Comparison of ENCODE assay signal across 8 mouse cellular contexts in the genomic region with DNA sequence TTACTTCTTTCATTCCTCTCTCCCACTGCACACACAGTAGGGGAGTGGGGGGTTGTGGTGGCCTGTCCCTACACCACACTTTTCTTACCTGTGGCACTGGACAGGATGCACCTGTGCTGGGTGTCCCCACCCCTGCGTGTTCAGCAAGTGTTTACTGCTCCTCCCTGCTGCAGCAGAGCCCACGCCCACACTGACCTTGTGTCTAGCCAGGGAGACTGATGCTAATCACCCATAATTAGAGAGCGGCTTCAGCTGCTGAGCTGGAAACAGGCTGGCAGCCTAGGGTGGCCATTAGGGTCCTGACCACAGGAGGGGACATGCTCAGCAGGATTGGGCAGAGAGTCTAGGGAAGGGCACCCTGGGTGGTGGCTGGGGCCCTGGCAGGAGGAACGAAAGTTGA. TPM values are rescaled to one million over a fixed set of nuclear protein-coding genes. Genes with fewer than 3 reads are reported as not detected.
DNase-seq lines count a peak whose midpoint lies in the region; ATAC-seq and TF ChIP-seq lines count a peak whose summit lies in the region.

No protein-coding gene starts in this region.

- no peak for TF ChIP-seq EP300 in heart, postnatal 0 days (IDR thresholded peaks at IDR 0.05; ENCODE audit: low read depth)

- no peaks in the 10 kb centered on the region for H3K9me3 ChIP-seq in G1E (replicated peaks)
- no peaks in the 10 kb centered on the region for H3K9me3 ChIP-seq in heart, postnatal 0 days (replicated peaks; ENCODE audit: control insufficient read depth, low read length)
- H3K9me3 ChIP-seq in liver, embryonic 16.5 days (replicated peaks; ENCODE audit: control insufficient read depth, low read length): no peaks in the 10 kb centered on the region

- H3K27me3 ChIP-seq in kidney, adult 2 months (replicated peaks; ENCODE audit: control insufficient read depth, insufficient read depth, low read length): no peaks in the 10 kb centered on the region
- no peaks in the 10 kb centered on the region for H3K27me3 ChIP-seq in G1E (ENCODE audit: insufficient read depth, low read length)
- no peaks in the 10 kb centered on the region for H3K27me3 ChIP-seq in heart, postnatal 0 days (ENCODE audit: control insufficient read depth, insufficient read depth, low read length)
- H3K27me3 ChIP-seq in liver, embryonic 16.5 days (ENCODE audit: control insufficient read depth, insufficient read depth, low read depth, low read length): no peaks in the 10 kb centered on the region

- H3K36me3 ChIP-seq in kidney, adult 2 months (ENCODE audit: control insufficient read depth, insufficient read depth, low read length): no peaks in the 10 kb centered on the region
- H3K36me3 ChIP-seq in G1E (replicated peaks): peaks cover 57% of the 10 kb centered on the region
- peaks cover 15% of the 10 kb centered on the region; the same call in 1 of the 2 replicates for H3K36me3 ChIP-seq in heart, postnatal 0 days (replicated peaks; ENCODE audit: control insufficient read depth, insufficient read depth, low read length)
- peaks cover 7% of the 10 kb centered on the region for H3K36me3 ChIP-seq in liver, embryonic 16.5 days (ENCODE audit: control insufficient read depth, insufficient read depth)

- no peak overlapping the region for H3K4me2 ChIP-seq in heart, postnatal 0 days (ENCODE audit: low read depth, low read length)
- peak overlapping the region; percentile 94 for H3K4me2 ChIP-seq in liver, embryonic 16.5 days (ENCODE audit: low read depth, low read length)

- peaks cover 41% of the 10 kb centered on the region for H3K4me1 ChIP-seq in kidney, adult 2 months (ENCODE audit: control insufficient read depth, insufficient read depth, low read length)
- H3K4me1 ChIP-seq in G1E (ENCODE audit: insufficient read depth, low read depth, low read length): peaks cover 77% of the 10 kb centered on the region
- H3K4me1 ChIP-seq in heart, postnatal 0 days (ENCODE audit: control insufficient read depth, insufficient read depth): peaks cover 15% of the 10 kb centered on the region
- peaks cover 63% of the 10 kb centered on the region for H3K4me1 ChIP-seq in liver, embryonic 16.5 days (ENCODE audit: control insufficient read depth, low read depth, low read length)

- no peak overlapping the region for H3K9ac ChIP-seq in heart, postnatal 0 days (replicated peaks; ENCODE audit: low read depth, low read length)
- H3K9ac ChIP-seq in liver, embryonic 16.5 days (ENCODE audit: low read depth, low read length): peak overlapping the region; percentile 81

- TF ChIP-seq POLR2A in kidney, adult 2 months (IDR thresholded peaks at IDR 0.05; ENCODE audit: low read depth, low read length): no peak

- DNase-seq in kidney, adult 2 months: peak; percentile 43
- DNase-seq in kidney, adult 18-20 months: no peak
- DNase-seq in G1E (ENCODE audit: low spot score) (no peak), adipocyte (ENCODE audit: low spot score) (no peak)
- DNase-seq in heart, postnatal 0 days (ENCODE audit: low spot score): no peak
- no peak for DNase-seq in right cerebral cortex, postnatal 10 days (ENCODE audit: low spot score in 2 of 2)
- DNase-seq in adrenal gland, postnatal 14 days: no peak

- no peak for TF ChIP-seq CTCF in kidney, adult 2 months (conservative IDR thresholded peaks at IDR 0.05; ENCODE audit: insufficient read depth, insufficient read length, low read depth, low read length)
- TF ChIP-seq CTCF in G1E (IDR thresholded peaks at IDR 0.05; ENCODE audit: low read depth, low read length): no peak
- no peak for TF ChIP-seq CTCF in heart, postnatal 0 days (IDR thresholded peaks at IDR 0.05; ENCODE audit: low read depth)

- 36% methylated on average over 4 of the region's 4 CpGs for WGBS in kidney, adult 2 months
- 75% methylated on average over 4 of the region's 4 CpGs for WGBS in heart, postnatal 0 days
- WGBS in liver, embryonic 16.5 days (ENCODE audit: insufficient replicate concordance): 20% methylated on average over 4 of the region's 4 CpGs

- no peak for ATAC-seq in G1E (ENCODE audit: extremely low read depth, insufficient number of reproducible peaks, low FRiP score, poor library complexity, severe bottlenecking)
- ATAC-seq in heart, postnatal 0 days (ENCODE audit: insufficient read depth, low read depth): no peak
- no peak for ATAC-seq in liver, embryonic 16.5 days (ENCODE audit: low read depth)

- H3K4me3 ChIP-seq in kidney, adult 2 months (ENCODE audit: insufficient read depth, low read depth, low read length): no peak overlapping the region
- H3K4me3 ChIP-seq in G1E (ENCODE audit: low read depth, low read length): peak overlapping the region; percentile 76; the same call in 1 of the 2 replicates
- no peak overlapping the region for H3K4me3 ChIP-seq in heart, postnatal 0 days (ENCODE audit: low read depth, low read length)
- no peak overlapping the region for H3K4me3 ChIP-seq in liver, embryonic 16.5 days (ENCODE audit: low read depth, low read length)

- H3K27ac ChIP-seq in kidney, adult 2 months (ENCODE audit: insufficient read depth, low read depth, low read length): peak overlapping the region; percentile 96
- peak overlapping the region; percentile 96; the same call in 1 of the 2 replicates for H3K27ac ChIP-seq in heart, postnatal 0 days (ENCODE audit: low read depth)
- H3K27ac ChIP-seq in liver, embryonic 16.5 days (ENCODE audit: low read length): peak overlapping the region; percentile 97

RNA-seq across cellular contexts. Expression of a gene that starts 1.7 kb away (rescaled TPM):
- 106 and 120 TPM in 2 replicates for polyA plus RNA-seq in kidney, adult 2 months (2012; rRNA removed)
- 94.1 and 95.7 TPM in 2 replicates for total RNA-seq in G1E (2014; fragmentation: Nextera tagmentation)
- 151 and 174 TPM in 2 replicates for total RNA-seq in G1E (2017)
- polyA plus RNA-seq in G1E (2012): 889 and 1,166 TPM in 2 replicates
- total RNA-seq in heart, postnatal 0 days (2014; rRNA removed; ENCODE audit: low replicate concordance): 438 and 495 TPM in 2 replicates
- 202 and 205 TPM in 2 replicates for polyA plus RNA-seq in heart, postnatal 0 days (2015; fragmentation: Nextera tagmentation; extraction: Ambion mirVana)
- polyA plus RNA-seq in liver, embryonic 16.5 days (2015; fragmentation: Nextera tagmentation; extraction: Ambion mirVana): 104 and 113 TPM in 2 replicates
- total RNA-seq in adrenal gland, postnatal 14 days (2021): 76.0 and 78.6 TPM in 2 replicates

RNA-seq across cellular contexts. Expression of a gene that starts 14.5 kb away (rescaled TPM):
- polyA plus RNA-seq in kidney, adult 2 months (2012; rRNA removed): 296 TPM in 2 replicates
- 16.6 and 23.1 TPM in 2 replicates for total RNA-seq in G1E (2014; fragmentation: Nextera tagmentation)
- 9.4 and 9.5 TPM in 2 replicates for total RNA-seq in G1E (2017)
- polyA plus RNA-seq in G1E (2012): 3.1 and 3.3 TPM in 2 replicates
- 18.0 and 36.3 TPM in 2 replicates for total RNA-seq in heart, postnatal 0 days (2014; rRNA removed; ENCODE audit: low replicate concordance)
- 26.9 and 29.1 TPM in 2 replicates for polyA plus RNA-seq in heart, postnatal 0 days (2015; fragmentation: Nextera tagmentation; extraction: Ambion mirVana)
- polyA plus RNA-seq in liver, embryonic 16.5 days (2015; fragmentation: Nextera tagmentation; extraction: Ambion mirVana): 18.9 and 20.5 TPM in 2 replicates
- total RNA-seq in adrenal gland, postnatal 14 days (2021): 73.1 and 86.5 TPM in 2 replicates

RNA-seq across cellular contexts. Expression of a gene that starts 24.0 kb away (rescaled TPM):
- 158 and 201 TPM in 2 replicates for polyA plus RNA-seq in kidney, adult 2 months (2012; rRNA removed)
- total RNA-seq in G1E (2014; fragmentation: Nextera tagmentation) (60.3 and 72.4 TPM in 2 replicates), G1E (2017) (40.2 and 75.5 TPM in 2 replicates)
- 183 and 252 TPM in 2 replicates for polyA plus RNA-seq in G1E (2012)
- 322 and 503 TPM in 2 replicates for total RNA-seq in heart, postnatal 0 days (2014; rRNA removed; ENCODE audit: low replicate concordance)
- 45.9 and 49.5 TPM in 2 replicates for polyA plus RNA-seq in heart, postnatal 0 days (2015; fragmentation: Nextera tagmentation; extraction: Ambion mirVana)
- 12.3 and 17.5 TPM in 2 replicates for polyA plus RNA-seq in liver, embryonic 16.5 days (2015; fragmentation: Nextera tagmentation; extraction: Ambion mirVana)
- total RNA-seq in adrenal gland, postnatal 14 days (2021): 165 and 174 TPM in 2 replicates

RNA-seq across cellular contexts. Expression of a gene that starts 28.5 kb away (rescaled TPM):
- polyA plus RNA-seq in kidney, adult 2 months (2012; rRNA removed): 0.03 and 0.12 TPM in 2 replicates
- not detected in 2 replicates for total RNA-seq in G1E (2014; fragmentation: Nextera tagmentation)
- 0.05 and 0.06 TPM in 2 replicates for total RNA-seq in G1E (2017)
- 0.02 TPM in 1 of 2 replicates, not detected in the other for polyA plus RNA-seq in G1E (2012)
- not detected in 2 replicates for total RNA-seq in heart, postnatal 0 days (2014; rRNA removed; ENCODE audit: low replicate concordance)
- polyA plus RNA-seq in heart, postnatal 0 days (2015; fragmentation: Nextera tagmentation; extraction: Ambion mirVana): not detected in 2 replicates
- polyA plus RNA-seq in liver, embryonic 16.5 days (2015; fragmentation: Nextera tagmentation; extraction: Ambion mirVana): 0.02 TPM in 1 of 2 replicates, not detected in the other
- total RNA-seq in adrenal gland, postnatal 14 days (2021): 0.11 and 0.19 TPM in 2 replicates

RNA-seq across cellular contexts. Expression of a gene that starts 42.5 kb away (rescaled TPM):
- polyA plus RNA-seq in kidney, adult 2 months (2012; rRNA removed): 11.2 and 17.8 TPM in 2 replicates
- total RNA-seq in G1E (2014; fragmentation: Nextera tagmentation): not detected in 2 replicates
- not detected in 2 replicates for total RNA-seq in G1E (2017)
- polyA plus RNA-seq in G1E (2012): 0.03 and 0.06 TPM in 2 replicates
- 0.15 and 5.4 TPM in 2 replicates for total RNA-seq in heart, postnatal 0 days (2014; rRNA removed; ENCODE audit: low replicate concordance)
- polyA plus RNA-seq in heart, postnatal 0 days (2015; fragmentation: Nextera tagmentation; extraction: Ambion mirVana): 1.4 and 1.7 TPM in 2 replicates
- 2.7 and 3.1 TPM in 2 replicates for polyA plus RNA-seq in liver, embryonic 16.5 days (2015; fragmentation: Nextera tagmentation; extraction: Ambion mirVana)
- 0.79 and 1.0 TPM in 2 replicates for total RNA-seq in adrenal gland, postnatal 14 days (2021)
